Mouse (Mus musculus) ES-CJ7 (cell line): ENCODE measurements around the gene Trank1.

Experiments
- DNase-seq: peaks from one replicate; pipeline ENCODE4 v3.0.0; 2011; ENCODE audit warnings: low read depth, low spot score

The Trank1 gene

DNA sequence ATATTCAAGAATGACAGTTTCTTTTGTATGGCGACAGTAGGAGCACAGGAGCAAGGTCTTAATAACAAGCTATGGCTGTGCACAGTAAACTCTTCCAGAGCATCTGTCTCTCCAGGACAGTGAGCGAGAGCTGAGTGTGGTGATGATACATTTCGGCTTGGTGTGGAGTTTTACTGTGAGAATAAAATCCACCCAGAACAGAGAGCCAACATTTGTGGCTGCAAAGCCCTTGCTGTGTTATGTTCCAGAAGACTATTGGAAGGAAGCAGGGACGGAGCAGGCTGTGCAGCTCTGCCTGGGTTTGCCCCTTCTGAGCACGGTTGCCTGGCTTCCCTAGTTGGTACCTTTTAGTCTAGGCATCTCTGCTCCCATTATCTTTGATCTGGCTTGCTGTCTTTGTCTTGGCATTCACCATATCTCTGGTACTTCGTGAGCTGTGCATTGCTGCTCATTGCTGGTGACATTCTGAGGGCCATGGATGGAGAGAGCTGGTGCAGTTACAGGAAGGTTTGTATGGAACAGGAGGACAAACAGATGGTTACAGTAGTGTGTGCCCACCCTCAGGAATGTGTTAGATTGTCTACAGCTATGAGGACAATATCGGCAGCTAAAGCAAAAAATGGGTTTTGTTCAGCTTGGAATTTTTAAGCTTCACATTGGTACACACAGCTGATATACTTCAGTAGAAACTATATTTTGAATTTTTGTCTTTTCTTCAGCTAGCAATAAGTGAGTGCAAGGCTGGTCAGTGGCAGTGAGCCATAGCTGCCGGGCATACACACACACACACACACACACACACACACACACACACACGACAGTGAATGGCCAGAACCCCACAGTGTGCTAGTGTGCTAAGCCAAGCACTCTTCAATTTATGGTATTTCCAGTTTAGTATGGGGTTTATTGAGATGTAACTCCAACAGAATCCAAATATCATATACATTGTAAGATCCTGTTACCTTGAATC lies 69.8 kb downstream of the Trank1 start:
- DNase-seq = no peak

DNA sequence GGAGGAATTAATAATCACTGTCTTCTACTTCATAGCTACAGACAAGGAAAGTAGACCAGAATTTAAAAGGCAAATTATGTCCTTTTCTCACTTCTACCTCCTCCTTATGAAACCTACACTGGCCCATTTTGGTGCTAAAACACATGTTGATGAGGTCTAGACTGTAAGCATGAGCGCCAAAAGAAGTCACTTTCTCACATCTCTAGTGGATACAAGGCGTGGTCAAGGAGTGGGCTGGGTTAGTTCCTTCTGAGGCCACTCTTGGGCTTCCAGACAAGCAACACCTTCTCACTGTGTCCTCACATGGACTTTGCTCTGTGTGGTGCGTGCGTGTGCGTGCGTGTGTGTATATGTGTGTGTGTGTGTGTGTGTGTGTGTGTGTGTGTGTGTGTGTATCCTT lies 70.9 kb downstream of the Trank1 start:
- DNase-seq = no peak

DNA sequence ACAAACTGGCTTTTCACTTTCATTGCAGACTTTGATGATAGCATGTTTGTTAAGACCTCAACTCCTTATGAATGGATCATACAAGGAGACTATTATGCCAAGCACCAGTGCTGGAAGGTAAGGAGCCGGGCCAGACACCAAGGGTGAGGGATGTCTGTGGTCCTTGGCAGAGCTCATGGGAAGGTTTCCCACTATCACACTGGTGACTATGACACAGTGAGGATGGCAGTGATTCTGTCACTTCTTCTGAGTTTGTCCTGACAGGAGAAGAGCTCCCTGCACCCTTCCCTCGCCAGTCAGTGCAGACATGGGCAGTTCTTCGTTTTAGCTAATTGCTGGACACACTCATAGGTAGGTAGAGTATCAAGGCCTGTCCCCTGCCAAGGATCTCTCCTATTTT lies 71.5 kb downstream of the Trank1 start:
- DNase-seq = no peak

DNA sequence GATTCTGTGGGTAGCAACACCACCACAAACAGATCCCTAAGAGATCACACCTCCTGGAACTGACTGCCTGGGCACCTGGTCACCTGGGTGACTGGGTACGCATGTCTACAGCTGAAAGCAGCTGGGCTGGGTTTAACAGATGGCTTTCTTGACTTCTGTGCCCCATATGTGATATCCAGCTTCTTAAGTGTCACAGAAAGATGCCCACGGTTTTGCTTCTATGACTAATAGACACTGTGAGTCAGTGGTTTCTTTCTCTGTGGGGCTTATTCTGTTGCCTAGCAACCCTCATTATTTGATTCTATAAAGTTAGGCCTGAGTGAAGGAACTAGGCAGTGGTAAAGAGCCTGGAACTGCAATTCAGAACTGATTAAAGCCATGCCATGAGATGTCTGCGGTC lies 72.2 kb downstream of the Trank1 start:
- DNase-seq = no peak

DNA sequence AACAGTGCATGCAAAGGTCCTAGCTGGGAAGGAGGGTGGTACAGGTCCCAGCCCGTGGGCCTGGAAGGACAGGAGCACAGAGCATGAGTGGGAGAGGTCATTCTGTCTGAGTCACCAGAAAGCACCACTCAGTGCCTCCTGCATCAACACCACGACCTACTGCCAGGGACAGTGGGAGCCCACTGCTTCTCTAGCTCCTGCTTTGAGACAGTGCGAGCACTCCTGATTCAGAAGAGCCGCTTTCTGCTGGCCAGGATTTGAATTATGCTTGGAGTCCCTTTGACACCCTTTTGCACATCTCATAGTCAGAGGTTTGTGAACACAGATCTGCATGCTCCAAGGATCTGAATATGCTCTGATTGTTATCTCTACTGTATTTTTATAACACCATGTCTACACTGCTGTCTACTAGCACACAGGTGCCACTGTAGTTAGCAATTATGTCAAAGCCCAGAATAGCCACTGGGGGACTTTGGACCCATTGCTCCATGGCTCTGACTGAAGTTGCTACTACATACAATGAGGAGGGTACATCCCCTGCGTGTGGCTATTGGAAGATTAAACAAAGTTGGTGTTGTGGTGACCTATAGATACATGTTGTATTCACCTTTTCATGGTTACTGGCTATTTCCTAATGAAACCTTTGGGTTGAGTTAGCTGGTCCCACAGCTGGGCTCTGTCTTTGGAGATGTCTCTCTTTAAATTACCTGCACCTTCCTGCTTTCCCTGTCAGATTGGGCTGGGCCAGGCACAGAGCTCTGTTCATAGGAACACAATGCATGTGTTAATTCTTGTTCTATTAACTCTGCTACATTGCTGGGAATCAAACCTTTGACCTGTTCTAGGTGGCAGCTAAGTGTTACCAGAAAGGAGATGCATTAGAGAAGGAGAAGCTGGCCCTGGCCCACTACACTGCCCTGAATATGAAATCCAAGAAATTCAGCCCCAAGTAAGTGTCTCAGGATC lies 74.3 kb downstream of the Trank1 start:
- no peak for DNase-seq

DNA sequence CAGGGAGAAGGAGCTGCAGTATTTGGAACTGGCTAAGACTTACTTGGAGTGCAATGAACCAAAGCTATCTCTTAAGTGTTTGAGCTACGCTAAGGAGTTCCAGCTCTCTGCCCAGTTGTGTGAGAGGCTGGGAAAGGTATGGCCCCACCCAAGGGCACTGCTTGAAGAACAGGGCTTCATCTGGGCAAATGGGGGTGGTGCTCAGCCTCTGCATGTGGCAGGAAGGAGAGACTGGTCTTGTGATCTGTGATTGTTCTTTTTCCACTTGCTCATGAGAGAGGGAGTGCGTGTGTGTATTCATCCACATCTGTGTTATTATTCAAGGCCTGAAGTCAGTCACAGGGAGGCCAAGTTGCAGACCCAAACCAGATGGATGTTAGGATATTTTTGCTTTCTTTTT lies 75.0 kb downstream of the Trank1 start:
- DNase-seq = no peak

DNA sequence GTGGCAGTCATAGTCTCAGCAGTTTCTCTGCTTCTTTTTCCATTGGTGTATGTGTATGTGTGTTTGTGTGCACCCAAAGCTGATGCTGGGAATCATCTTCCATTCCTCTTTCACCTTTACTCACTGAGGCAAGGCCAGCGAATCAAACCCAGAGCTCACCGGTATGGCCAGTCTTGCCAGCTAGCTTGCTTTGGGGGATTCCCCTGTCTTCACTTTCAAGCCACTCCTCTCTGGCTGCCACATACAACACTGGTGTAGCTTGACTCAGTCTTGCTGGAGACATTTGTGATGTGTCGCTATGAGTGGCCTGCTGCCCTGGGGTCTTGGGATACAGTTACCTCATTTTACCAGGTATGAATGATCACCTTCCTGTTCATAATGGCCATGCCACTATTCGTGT lies 76.0 kb downstream of the Trank1 start:
- DNase-seq = no peak

DNA sequence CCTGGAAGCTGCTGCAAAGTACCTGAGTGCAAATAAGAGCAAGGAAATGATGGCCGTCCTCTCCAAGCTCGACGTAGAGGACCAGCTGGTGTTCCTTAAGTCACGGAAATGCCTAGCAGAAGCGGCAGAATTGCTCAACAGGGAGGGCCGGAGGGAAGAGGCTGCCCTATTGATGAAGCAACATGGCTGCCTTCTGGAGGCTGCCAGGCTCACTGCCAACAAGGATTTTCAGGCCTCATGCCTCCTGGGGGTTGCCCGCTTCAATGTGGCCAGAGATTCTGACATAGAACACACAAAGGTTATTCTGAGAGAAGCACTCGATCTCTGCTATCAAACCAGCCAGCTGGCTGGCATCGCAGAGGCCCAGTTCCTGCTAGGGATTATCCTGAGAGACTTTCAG lies 78.5 kb downstream of the Trank1 start:
- no peak for DNase-seq

DNA sequence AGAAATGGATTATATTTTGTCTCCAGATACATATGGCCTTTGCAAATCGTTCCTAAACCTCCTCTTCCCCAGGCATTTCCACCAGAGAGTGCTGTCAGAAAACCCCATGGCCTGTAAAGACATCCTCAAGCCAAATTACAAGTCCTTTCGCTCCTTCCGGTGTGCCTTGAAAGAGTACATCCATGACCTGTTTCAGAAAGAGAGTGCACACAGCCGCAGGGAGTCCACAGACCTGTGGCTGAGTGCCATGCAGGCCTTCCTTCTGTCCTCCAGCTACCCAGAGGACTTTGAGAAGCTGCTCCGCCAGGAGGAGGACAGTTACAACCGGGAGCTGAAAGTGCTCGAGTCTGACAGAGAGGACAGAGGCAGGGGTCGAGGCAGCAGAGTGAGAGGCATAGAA lies 79.5 kb downstream of the Trank1 start:
- no peak for DNase-seq

DNA sequence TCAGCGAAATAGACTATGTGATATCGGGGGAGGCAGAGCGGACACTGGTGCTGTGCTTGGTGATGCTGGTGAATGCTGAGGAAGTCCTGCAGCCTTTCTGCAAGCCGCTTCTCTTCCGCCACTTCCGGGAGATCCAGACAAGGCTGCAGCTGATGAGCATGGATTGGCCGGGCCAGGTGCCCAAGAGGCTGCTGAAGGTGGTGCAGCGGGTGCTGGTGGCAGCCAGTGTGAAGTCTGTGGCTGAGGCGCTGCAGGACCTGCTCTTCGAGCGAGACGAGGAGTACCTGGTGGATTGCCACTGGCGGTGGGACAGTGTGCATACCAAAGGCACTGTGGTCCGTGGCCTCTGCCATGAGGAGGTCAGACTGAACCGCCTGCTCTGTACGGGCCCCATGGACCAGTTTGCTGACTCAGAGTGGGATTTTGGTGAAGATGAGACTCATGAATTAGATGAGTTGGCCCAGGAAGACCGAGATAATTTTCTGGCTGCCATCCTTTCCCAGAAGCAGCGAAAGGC lies 80.4 kb downstream of the Trank1 start:
- DNase-seq = peak; percentile 45

DNA sequence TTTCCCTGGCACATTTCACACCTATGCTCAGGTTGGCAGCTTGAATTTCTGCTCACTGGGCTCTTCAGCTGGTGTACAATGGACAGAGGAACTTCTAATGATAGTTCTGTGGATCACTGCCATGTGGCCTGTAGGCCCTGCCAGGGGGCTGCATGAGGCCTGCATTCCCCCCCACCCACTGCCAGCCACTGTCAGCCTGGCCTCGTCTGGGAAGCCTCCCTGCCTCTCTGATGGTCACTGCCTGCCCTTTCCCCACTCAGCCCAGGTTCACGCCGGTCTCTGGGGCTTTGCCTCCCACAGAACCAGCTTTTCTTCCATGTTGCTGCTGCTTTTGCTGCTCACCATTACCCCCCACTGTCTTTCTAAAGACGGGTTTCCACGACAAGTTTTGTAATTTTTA lies 83.7 kb downstream of the Trank1 start:
- DNase-seq = no peak

DNA sequence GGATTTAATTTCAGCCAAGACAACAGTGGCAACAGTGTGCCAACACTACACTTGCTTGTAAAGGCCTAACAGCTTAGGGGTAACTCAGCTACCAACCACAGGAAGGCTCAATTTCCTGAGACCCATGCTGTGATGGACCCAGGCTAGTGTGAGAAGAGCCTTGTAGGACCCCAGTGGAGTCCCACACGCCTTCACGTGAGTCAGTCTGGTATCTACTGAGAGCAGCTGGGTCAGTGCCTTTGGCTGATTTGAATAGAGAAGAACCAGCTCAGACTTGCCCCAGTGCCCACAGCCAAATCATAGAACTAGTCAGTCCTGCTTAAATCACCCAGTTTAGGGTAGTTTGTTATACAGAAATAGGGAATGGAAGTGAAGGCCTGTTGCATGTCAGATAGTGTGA lies 86.5 kb downstream of the Trank1 start:
- no peak for DNase-seq

DNA sequence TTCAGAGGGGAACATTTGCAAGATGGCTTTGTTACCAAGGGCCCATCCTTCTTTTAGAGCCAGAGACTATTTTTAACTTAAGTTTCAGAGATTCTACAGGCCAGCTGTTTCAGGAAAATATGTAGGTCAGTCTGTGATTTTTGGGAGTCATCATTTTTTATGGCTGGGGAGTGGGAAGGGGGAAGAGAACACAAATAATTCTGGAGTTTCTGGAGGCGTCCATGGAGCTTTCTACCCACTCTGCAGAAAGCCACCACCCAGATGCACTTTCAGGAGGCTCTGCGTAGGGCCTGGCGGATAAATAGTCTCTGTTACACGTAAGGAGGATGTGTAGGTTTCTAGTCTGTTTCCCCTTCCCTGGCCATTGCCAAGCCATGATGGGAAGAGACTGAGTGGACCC lies 88.5 kb downstream of the Trank1 start:
- DNase-seq = no peak

DNA sequence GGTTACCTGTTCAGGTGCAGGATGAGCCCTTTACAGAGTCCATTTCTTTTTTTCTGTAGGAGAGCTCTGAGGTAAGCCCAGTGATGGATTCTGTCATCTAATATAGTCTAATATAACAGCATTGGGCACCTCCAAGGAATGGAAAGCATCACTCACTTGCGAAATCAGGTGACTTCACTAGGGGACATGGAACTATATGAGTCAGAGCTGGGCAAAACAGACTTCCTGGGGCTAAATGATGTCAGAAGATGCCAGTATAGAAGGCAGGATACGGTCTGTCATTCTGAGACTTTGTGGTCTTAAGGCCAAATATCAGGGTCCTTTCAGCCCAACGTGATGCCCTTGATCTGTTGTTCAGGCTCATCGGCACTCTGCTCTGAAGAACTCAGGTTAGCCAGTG lies 91.6 kb downstream of the Trank1 start:
- no peak for DNase-seq

DNA sequence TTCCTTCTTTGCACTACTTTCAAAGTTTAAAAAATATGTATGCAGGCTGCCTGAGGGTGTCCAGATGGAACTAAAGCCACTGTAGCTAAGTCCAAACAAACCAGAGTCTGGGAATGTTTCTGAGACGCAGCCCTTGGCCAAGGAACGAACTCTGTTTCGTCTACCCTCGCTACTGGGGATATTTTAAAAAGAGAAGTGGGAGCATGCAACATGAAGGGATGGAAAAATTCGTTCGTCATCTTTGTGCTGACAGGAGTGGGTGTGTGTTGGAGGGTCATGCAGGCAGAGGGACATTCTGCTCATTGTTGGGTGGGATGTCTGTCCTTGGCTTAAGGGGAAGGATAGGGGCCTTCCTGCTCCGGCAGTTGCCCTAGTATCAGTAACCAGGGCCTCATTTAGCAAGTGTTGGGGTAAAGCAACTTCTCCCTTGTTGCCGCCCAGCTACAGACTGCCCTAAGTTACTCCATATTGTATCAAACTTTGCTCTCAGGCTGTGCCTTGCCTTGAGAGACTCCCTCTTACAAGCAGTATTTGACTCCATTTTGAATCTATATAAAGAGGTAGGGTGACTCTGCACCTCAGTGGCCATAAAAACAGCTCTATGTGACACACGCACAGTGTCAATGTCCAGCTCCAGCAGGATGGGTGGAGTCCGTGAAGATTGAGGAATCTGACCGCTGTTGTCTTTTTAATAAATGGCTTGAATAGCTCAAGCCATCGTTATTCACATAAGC lies 93.0 kb downstream of the Trank1 start:
- DNase-seq = no peak

DNA sequence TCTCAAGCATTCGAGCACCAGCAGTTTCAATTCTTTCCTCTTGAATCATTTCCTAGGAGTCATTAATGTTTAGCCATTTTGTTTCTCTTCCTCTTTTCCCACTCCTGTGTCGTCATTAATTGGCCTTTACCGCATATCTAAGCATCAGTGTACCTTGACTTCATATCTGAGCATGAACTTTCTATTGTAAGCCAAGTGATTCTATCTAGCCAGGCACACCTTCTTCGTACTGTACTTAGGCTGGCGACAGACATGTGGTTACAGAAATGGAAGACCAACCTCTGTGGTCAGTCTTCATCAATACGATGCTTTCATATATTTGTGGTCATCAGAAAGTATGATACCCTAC lies 93.5 kb downstream of the Trank1 start:
- no peak for DNase-seq

DNA sequence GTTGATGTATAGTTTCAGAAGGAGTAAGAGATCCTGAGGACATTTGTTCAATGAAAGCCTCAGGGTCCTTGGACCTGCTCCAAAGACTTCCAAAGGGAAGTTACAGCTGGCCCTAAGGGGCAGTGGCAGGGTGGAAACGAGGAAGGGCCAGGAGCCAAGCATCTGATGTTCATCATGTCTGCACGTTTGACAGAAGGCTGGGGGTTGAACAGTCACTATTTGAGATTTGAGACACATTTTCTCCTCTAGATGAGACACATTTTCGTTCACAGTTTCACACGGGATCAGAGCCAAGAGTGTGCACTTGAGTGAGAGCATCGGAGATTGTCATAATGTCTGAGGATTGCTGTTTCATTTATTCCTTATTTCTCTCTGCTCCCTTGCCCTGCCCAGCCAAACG lies 96.5 kb downstream of the Trank1 start:
- no peak for DNase-seq

DNA sequence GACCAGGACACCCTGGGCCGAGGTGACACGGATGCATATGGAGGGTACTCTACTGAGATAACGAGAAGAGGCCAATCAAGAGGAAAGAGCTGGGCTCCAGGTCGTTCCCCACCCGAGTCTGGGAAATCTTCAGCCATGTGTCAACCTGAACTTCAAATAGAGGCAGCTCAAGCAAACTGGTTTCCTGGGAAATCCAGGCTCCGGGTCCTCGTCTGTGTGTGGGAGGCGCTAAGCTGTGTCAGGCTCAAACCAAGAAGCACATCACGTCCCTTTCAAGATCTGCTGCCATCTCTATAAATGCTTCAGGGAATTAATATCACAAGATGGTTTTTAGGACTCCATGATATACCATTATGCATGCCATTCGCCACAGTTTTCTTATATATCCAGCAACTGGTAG lies 96.9 kb downstream of the Trank1 start:
- no peak for DNase-seq

DNA sequence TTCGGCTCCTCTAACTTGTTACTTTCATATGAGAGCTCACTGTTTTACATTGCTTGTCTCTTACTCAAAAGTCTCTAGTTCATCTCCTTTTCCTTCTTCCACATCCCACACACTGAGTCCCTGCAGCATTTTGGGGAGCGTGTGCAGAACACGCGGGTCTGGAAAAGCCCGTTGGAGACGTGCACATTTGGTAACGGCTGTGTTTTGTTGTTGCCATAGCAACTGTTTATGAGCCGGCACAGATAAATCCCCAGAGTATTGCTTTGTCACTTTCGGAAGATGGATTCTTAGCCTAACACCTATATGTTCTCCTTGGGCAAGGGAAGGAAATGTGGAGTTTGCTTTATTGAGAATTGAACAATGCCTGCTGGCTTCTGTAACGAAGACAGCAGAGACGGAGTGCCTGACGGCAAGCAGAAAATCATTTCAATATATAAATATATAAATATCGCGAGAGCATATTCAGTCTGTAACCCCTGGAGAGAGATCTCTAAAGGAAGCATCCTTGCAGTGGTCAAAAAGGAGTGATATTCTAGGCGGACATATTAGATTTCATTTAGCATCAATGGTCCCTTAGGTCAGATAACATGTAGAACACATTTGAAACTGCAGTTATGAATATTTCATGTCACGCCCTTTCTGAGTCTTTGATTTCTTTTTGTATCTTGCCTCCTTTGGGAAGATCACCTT lies 101.1 kb downstream of the Trank1 start:
- DNase-seq = no peak

DNA sequence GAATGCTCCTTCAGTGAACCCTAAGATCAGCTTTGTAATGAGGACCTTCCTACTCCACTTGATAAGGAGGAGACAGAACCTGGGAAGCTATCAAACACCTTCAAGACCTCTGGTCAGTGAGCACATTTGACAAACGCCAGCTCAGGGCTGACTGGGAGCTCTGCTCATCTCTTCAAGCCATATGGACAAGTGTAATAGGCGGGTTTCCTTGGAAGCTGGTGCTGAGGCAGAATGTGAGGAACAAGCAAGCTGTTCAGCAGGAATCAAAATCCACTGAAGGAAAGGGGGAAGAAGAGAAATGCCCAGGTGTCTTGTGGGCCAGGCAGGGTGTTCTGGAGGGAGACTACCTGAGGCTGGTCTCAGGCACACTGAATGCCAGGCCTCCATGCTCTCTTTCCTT lies 110.3 kb downstream of the Trank1 start:
- DNase-seq = no peak

DNA sequence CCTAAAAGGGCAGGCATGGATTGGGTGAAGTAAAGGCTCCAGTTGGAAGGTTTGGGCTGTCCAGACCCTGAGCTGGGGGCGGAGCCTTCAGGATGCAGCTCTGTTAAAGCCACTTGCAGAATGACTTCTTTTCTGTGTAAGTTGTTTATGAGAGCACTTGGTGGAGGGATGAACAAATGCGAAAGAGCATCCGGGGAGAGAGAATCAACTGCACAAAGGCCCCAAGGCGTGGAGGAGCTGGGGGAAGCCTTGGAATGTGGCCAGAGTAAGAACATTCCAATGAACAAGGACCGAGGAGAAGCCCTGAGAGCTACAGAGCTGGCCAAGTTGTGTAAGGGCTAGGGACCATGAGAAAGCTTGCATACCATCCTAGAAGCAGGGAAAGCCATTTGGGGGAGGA lies 111.0 kb downstream of the Trank1 start:
- DNase-seq = no peak
